Mouse (Mus musculus): ENCODE results near the gene Zfp827.

- TF ChIP-seq CTCF (IDR thresholded peaks at IDR 0.05; ENCODE audit: borderline replicate concordance, insufficient read depth, low read length) (no peak), POLR2A (IDR thresholded peaks at IDR 0.05; ENCODE audit: low read depth, low read length) (no peak)
Observed at GRCm38 (mm10) chr8:79127211-79127816, 99.1 kb downstream of the Zfp827 start.

Data from embryonic fibroblast, embryonic 13.5 days (primary cell).